Mouse (Mus musculus) MEL (cell line): ENCODE measurements at regions not wholly inside any gene's neighbourhood (a gene's known extent, or its start where the extent isn't known, plus 50 kb on each side); places are given as distances from the start of the nearest gene placed in this dataset.
A peak's percentile ranks its signal among the peaks of the same experiment; 100 is the strongest.

Source experiments
- DNase-seq: peaks from one replicate; pipeline ENCODE4 v3.0.0; 2011; ENCODE audit warnings: low read depth, low spot score
- H3K27ac ChIP-seq: 2 replicates; pipeline ENCODE4 v1.5.1; 2012; ENCODE audit warnings: low read depth, mild to moderate bottlenecking, control low read depth, low read length, moderate library complexity; ENCODE audit not compliant: control insufficient read depth
- H3K27me3 ChIP-seq, 2 experiments: fragments of 150-350 bp in 1 of 2; sonication (generic) in 1 of 2; 2 replicates each; pipeline ENCODE4 v1.6.1; 2012; ENCODE audit warnings: low read length in 2 of 2, mild to moderate bottlenecking in 2 of 2, improper control_type of control experiment in 1 of 2, moderate library complexity in 1 of 2; ENCODE audit not compliant: insufficient read depth in 2 of 2, control insufficient read depth in 1 of 2
- H3K36me3 ChIP-seq, 2 experiments: 2 replicates each; pipeline ENCODE4 v1.6.1; 2012 to 2014; ENCODE audit warnings: low read length in 2 of 2, improper control_type of control experiment in 1 of 2, inconsistent platforms in 1 of 2, mild to moderate bottlenecking in 1 of 2; ENCODE audit not compliant: insufficient read depth in 2 of 2, control insufficient read depth in 1 of 2
- H3K4me1 ChIP-seq, 2 experiments: fragments of 150-350 bp in 1 of 2; sonication (generic) in 1 of 2; 2 replicates each; pipeline ENCODE4 v1.6.1; 2012; ENCODE audit warnings: low read length in 2 of 2, improper control_type of control experiment in 1 of 2, mild to moderate bottlenecking in 1 of 2; ENCODE audit not compliant: insufficient read depth in 2 of 2, control insufficient read depth in 1 of 2
- H3K4me3 ChIP-seq, 2 experiments: fragments of 150-350 bp in 1 of 2; sonication (generic) in 1 of 2; 2 replicates each; pipeline ENCODE4 v1.5.1; 2012; ENCODE audit warnings: low read depth in 2 of 2, low read length in 2 of 2, mild to moderate bottlenecking in 2 of 2, moderate library complexity in 2 of 2, control low read depth in 1 of 2, improper control_type of control experiment in 1 of 2; ENCODE audit not compliant: control insufficient read depth in 1 of 2, insufficient read depth in 1 of 2
- H3K79me2 ChIP-seq: 2 replicates; pipeline ENCODE4 v1.6.1; 2012; ENCODE audit warnings: mild to moderate bottlenecking, low read length, moderate library complexity; ENCODE audit not compliant: control insufficient read depth, poor library complexity, insufficient read depth
- H3K9ac ChIP-seq: 2 replicates; pipeline ENCODE4 v1.6.1; 2012; ENCODE audit warnings: low read depth, mild to moderate bottlenecking, control low read depth, low read length, moderate library complexity; ENCODE audit not compliant: control insufficient read depth, poor library complexity, severe bottlenecking
- H3K9me3 ChIP-seq: fragments of 150-350 bp; sonication (generic); replicated peaks from 2 replicates; pipeline ENCODE4 v1.6.1; 2012; ENCODE audit warnings: mild to moderate bottlenecking, low read length, improper control_type of control experiment, moderate library complexity; ENCODE audit not compliant: insufficient read depth
- BHLHE40 ChIP-seq: IDR thresholded peaks from 2 replicates; pipeline ENCODE4 v1.6.1; 2012; ENCODE audit warnings: low read depth, mild to moderate bottlenecking, inconsistent platforms, low read length, improper control_type of control experiment, borderline replicate concordance
- CHD1 ChIP-seq: IDR thresholded peaks from 2 replicates; pipeline ENCODE4 v1.6.1; 2012; ENCODE audit warnings: low read depth, mild to moderate bottlenecking, inconsistent platforms, low read length, improper control_type of control experiment
- CHD2 ChIP-seq: IDR thresholded peaks from 2 replicates; pipeline ENCODE4 v1.6.1; 2011; ENCODE audit warnings: low read length, improper control_type of control experiment
- CTCF ChIP-seq, 3 experiments: IDR thresholded peaks in 2 of 3; conservative IDR thresholded peaks in 1 of 3; 2 replicates each; pipeline ENCODE4 v1.5.1; 2011 to 2012; ENCODE audit warnings: low read length in 3 of 3, low read depth in 2 of 3, mild to moderate bottlenecking in 2 of 3, improper control_type of control experiment in 1 of 3, inconsistent platforms in 1 of 3, mixed read lengths in 1 of 3, moderate library complexity in 1 of 3; ENCODE audit not compliant: control insufficient read depth in 1 of 3, insufficient read depth in 1 of 3, poor library complexity in 1 of 3, severe bottlenecking in 1 of 3
- E2F4 ChIP-seq: IDR thresholded peaks from 2 replicates; pipeline ENCODE4 v1.6.1; 2011; ENCODE audit warnings: low read depth, low read length, improper control_type of control experiment, borderline replicate concordance
- ELF1 ChIP-seq: IDR thresholded peaks from 2 replicates; pipeline ENCODE4 v1.6.1; 2014; ENCODE audit warnings: low read depth, mild to moderate bottlenecking, inconsistent platforms, low read length, improper control_type of control experiment, moderate library complexity
- EP300 ChIP-seq, 2 experiments: IDR thresholded peaks; 2 replicates each; pipeline ENCODE4 v1.6.1; 2011; ENCODE audit warnings: improper control_type of control experiment in 2 of 2, low read length in 2 of 2, low read depth in 1 of 2, mild to moderate bottlenecking in 1 of 2
- ETS1 ChIP-seq: IDR thresholded peaks from 2 replicates; pipeline ENCODE4 v1.6.1; 2012; ENCODE audit warnings: low read depth, mild to moderate bottlenecking, inconsistent platforms, low read length, improper control_type of control experiment, moderate library complexity
- GABPA ChIP-seq: IDR thresholded peaks from 2 replicates; pipeline ENCODE4 v1.6.1; 2012; ENCODE audit warnings: low read depth, mild to moderate bottlenecking, inconsistent platforms, low read length, improper control_type of control experiment, moderate library complexity
- GATA1 ChIP-seq: IDR thresholded peaks from 2 replicates; pipeline ENCODE4 v1.6.1; 2011; ENCODE audit warnings: low read depth, low read length, improper control_type of control experiment
- HCFC1 ChIP-seq: IDR thresholded peaks from 2 replicates; pipeline ENCODE4 v1.6.1; 2012; ENCODE audit warnings: low read depth, mild to moderate bottlenecking, inconsistent platforms, low read length, improper control_type of control experiment, moderate library complexity
- JUND ChIP-seq: IDR thresholded peaks from 2 replicates; pipeline ENCODE4 v1.6.1; 2011; ENCODE audit warnings: low read depth, mild to moderate bottlenecking, improper control_type of control experiment, low read length
- KAT2A ChIP-seq: conservative IDR thresholded peaks from 2 replicates; pipeline ENCODE4 v1.6.1; 2012; ENCODE audit warnings: low read depth, low read length, improper control_type of control experiment, inconsistent platforms
- MAFK ChIP-seq: IDR thresholded peaks from 2 replicates; pipeline ENCODE4 v1.6.1; 2011; ENCODE audit warnings: low read depth, mild to moderate bottlenecking, low read length, improper control_type of control experiment, borderline replicate concordance
- MAX ChIP-seq: IDR thresholded peaks from 2 replicates; pipeline ENCODE4 v1.6.1; 2011; ENCODE audit warnings: low read length, improper control_type of control experiment
- MEF2A ChIP-seq: IDR thresholded peaks from 2 replicates; pipeline ENCODE4 v1.6.1; 2014; ENCODE audit warnings: low read depth, mild to moderate bottlenecking, inconsistent platforms, low read length, improper control_type of control experiment; ENCODE audit not compliant: poor library complexity, insufficient replicate concordance, severe bottlenecking; ENCODE audit errors: extremely low read depth
- MYB ChIP-seq: IDR thresholded peaks from 2 replicates; pipeline ENCODE4 v1.6.1; 2011; ENCODE audit warnings: mild to moderate bottlenecking, low read depth, low read length, improper control_type of control experiment
- NELFE ChIP-seq: IDR thresholded peaks from 2 replicates; pipeline ENCODE4 v1.6.1; 2011; ENCODE audit warnings: low read depth, low read length, improper control_type of control experiment
- NRF1 ChIP-seq: IDR thresholded peaks from 2 replicates; pipeline ENCODE4 v1.6.1; 2014; ENCODE audit warnings: low read depth, mild to moderate bottlenecking, inconsistent platforms, low read length, improper control_type of control experiment, moderate library complexity; ENCODE audit not compliant: poor library complexity, insufficient read depth, severe bottlenecking
- POLR2A ChIP-seq, 2 experiments: IDR thresholded peaks; 2 replicates each; pipeline ENCODE4 v1.6.1; 2011 to 2012; ENCODE audit warnings: low read length in 2 of 2, mild to moderate bottlenecking in 2 of 2, control low read depth in 1 of 2, improper control_type of control experiment in 1 of 2, low read depth in 1 of 2, moderate library complexity in 1 of 2; ENCODE audit not compliant: control insufficient read depth in 1 of 2, insufficient read depth in 1 of 2, poor library complexity in 1 of 2
- POLR2AphosphoS2 ChIP-seq: IDR thresholded peaks from 2 replicates; pipeline ENCODE4 v1.6.1; 2011; ENCODE audit warnings: low read length, improper control_type of control experiment
- RAD21 ChIP-seq: IDR thresholded peaks from 2 replicates; pipeline ENCODE4 v1.6.1; 2011; ENCODE audit warnings: mild to moderate bottlenecking, low read depth, low read length, improper control_type of control experiment
- RCOR1 ChIP-seq: IDR thresholded peaks from 2 replicates; pipeline ENCODE4 v1.6.1; 2012; ENCODE audit warnings: low read depth, mild to moderate bottlenecking, inconsistent platforms, low read length, improper control_type of control experiment
- SIN3A ChIP-seq: IDR thresholded peaks from 2 replicates; pipeline ENCODE4 v1.6.1; 2012; ENCODE audit warnings: low read length, improper control_type of control experiment, inconsistent platforms
- SMC3 ChIP-seq: IDR thresholded peaks from 2 replicates; pipeline ENCODE4 v1.6.1; 2011; ENCODE audit warnings: low read depth, low read length, improper control_type of control experiment
- TAL1 ChIP-seq: IDR thresholded peaks from 2 replicates; pipeline ENCODE4 v1.6.1; 2012; ENCODE audit warnings: mild to moderate bottlenecking, inconsistent platforms, low read length, moderate library complexity, mixed read lengths
- TBP ChIP-seq: IDR thresholded peaks from 2 replicates; pipeline ENCODE4 v1.8.0; 2011; ENCODE audit warnings: low read depth, low read length, improper control_type of control experiment
- TCF12 ChIP-seq: IDR thresholded peaks from 2 replicates; pipeline ENCODE4 v1.6.1; 2014; ENCODE audit warnings: low read depth, mild to moderate bottlenecking, inconsistent platforms, low read length, improper control_type of control experiment, moderate library complexity
- USF1 ChIP-seq: IDR thresholded peaks from 2 replicates; pipeline ENCODE4 v1.6.1; 2014; ENCODE audit warnings: low read depth, mild to moderate bottlenecking, inconsistent platforms, low read length, improper control_type of control experiment, moderate library complexity
- USF2 ChIP-seq, 2 experiments: IDR thresholded peaks; 2 replicates each; pipeline ENCODE4 v1.6.1; 2011 to 2012; ENCODE audit warnings: improper control_type of control experiment in 2 of 2, low read length in 2 of 2, borderline replicate concordance in 1 of 2, inconsistent platforms in 1 of 2, low read depth in 1 of 2, mild to moderate bottlenecking in 1 of 2; ENCODE audit not compliant: insufficient read depth in 1 of 2
- ZC3H11A ChIP-seq: IDR thresholded peaks from 2 replicates; pipeline ENCODE4 v1.6.1; 2012; ENCODE audit warnings: low read depth, mild to moderate bottlenecking, inconsistent platforms, low read length, improper control_type of control experiment
- ZMIZ1 ChIP-seq: IDR thresholded peaks from 2 replicates; pipeline ENCODE4 v1.6.1; 2012; ENCODE audit warnings: low read depth, mild to moderate bottlenecking, inconsistent platforms, low read length, improper control_type of control experiment, moderate library complexity
- ZNF384 ChIP-seq: IDR thresholded peaks from 2 replicates; pipeline ENCODE4 v1.6.1; 2012; ENCODE audit warnings: low read depth, mild to moderate bottlenecking, inconsistent platforms, low read length, improper control_type of control experiment

DNA sequence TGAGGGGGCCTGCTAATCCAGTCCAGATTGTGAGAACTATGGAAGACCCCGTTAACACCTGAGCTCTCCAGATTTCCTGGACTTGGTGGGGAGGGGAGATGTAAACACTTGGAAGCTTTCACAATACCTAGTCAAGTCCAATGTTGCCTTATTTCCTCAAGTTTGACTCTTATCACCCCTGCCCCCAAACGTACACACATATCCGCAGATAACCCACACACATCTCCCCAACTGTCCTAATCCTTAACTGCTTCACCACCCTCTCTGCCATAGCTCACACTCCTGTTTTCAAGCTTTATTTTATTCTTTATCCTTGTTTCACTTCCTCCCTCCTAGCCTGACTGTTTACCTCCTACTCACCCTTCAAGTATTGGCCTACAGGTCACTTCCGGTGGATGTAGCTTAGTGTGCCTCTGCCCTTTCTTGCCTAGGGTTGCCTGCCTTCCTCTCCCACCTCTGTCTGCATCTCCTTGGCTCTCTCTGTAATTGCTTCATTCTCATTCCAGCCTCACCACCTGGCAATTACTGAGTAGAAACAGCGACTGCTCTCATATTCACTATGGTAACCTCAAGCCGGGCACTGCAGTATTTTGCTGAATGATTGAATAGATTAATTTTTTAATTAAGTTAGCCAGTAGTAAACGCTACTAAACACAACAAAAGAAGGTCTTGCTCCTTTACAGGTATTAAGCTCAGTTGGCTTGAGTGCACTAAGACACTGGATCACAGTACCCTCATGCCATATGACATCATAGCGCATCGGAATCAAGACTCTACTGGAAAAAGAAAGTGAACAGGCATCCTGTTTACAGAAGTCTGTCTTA, 125.3 kb upstream of the Cpeb2 start (continued):
- 0 out of 2 replicates have a peak, but pooled peaks have one; percentile 36 for TF ChIP-seq HCFC1
- TF ChIP-seq GABPA: no peak
- no peak for TF ChIP-seq TBP
- peak; percentile 91 for TF ChIP-seq GATA1
- no peak for TF ChIP-seq POLR2A (IDR thresholded peaks at IDR 0.05; ENCODE audit: control insufficient read depth in 1 of 2, insufficient read depth in 1 of 2, low read depth in 1 of 2, low read length in 2 of 2, poor library complexity in 1 of 2)
- TF ChIP-seq TCF12: peak; percentile 85
- no peak for TF ChIP-seq MEF2A
- no peak for TF ChIP-seq MAX
- TF ChIP-seq JUND: no peak
- no peak for TF ChIP-seq E2F4
- no peak for TF ChIP-seq USF2 (IDR thresholded peaks at IDR 0.05; ENCODE audit: borderline replicate concordance in 1 of 2, insufficient read depth in 1 of 2, low read depth in 1 of 2, low read length in 2 of 2)
- no peak for TF ChIP-seq ZMIZ1
- TF ChIP-seq CTCF (IDR thresholded peaks at IDR 0.05 in 2 of 3, conservative IDR thresholded peaks at IDR 0.05 in 1 of 3; ENCODE audit: control insufficient read depth in 1 of 3, insufficient read depth in 1 of 3, low read depth in 2 of 3, low read length in 3 of 3, poor library complexity in 1 of 3, severe bottlenecking in 1 of 3): no peak
- TF ChIP-seq KAT2A: no peak
- TF ChIP-seq CHD2: no peak; the same call in 1 of the 2 replicates
- no peak for TF ChIP-seq TAL1
- no peak for TF ChIP-seq POLR2AphosphoS2

DNA sequence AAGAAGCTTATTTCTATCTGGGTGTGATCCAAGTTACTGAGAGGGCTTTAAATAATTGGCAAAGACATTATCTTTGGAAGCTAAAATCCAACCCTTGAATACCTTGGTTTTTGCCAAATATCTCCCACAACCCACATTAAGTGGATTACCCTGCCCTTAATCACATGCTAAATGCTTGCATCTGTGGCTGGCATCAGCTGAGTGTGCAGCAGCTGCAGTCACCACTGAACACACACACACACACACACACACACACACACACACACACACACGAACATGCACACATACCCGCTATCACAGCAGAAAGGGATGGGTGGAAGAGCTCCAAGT, 124.7 kb upstream of the Cpeb2 start:
- no peaks in the 10 kb centered on the region for H3K79me2 ChIP-seq
- peaks cover 35 to 45% of the 10 kb centered on the region in 2 experiments for H3K4me1 ChIP-seq
- H3K9ac ChIP-seq: no peak overlapping the region
- peaks cover 0 to 37% of the 10 kb centered on the region in 2 experiments; a peak in 2 of 4 replicates for H3K36me3 ChIP-seq
- H3K4me3 ChIP-seq: no peak overlapping the region
- H3K27ac ChIP-seq: no peak overlapping the region; the same call in 1 of the 2 replicates
- no peak for DNase-seq
- H3K9me3 ChIP-seq: no peaks in the 10 kb centered on the region
- H3K27me3 ChIP-seq: no peaks in the 10 kb centered on the region
- no peak for TF ChIP-seq ELF1
- no peak for TF ChIP-seq TBP
- no peak for TF ChIP-seq E2F4
- TF ChIP-seq RCOR1: peak; percentile 47; the same call in 1 of the 2 replicates
- TF ChIP-seq CHD1: no peak
- TF ChIP-seq MAFK: no peak
- TF ChIP-seq RAD21: no peak
- no peak for TF ChIP-seq GABPA
- TF ChIP-seq USF2 (IDR thresholded peaks at IDR 0.05; ENCODE audit: borderline replicate concordance in 1 of 2, insufficient read depth in 1 of 2, low read depth in 1 of 2, low read length in 2 of 2): no peak
- TF ChIP-seq NELFE: no peak
- no peak for TF ChIP-seq SMC3
- no peak for TF ChIP-seq MEF2A
- TF ChIP-seq ETS1: peak; percentile 76
- TF ChIP-seq ZC3H11A: no peak
- no peak for TF ChIP-seq NRF1
- TF ChIP-seq SIN3A: no peak
- no peak for TF ChIP-seq KAT2A
- TF ChIP-seq USF1: no peak
- TF ChIP-seq MYB: no peak
- TF ChIP-seq CTCF (IDR thresholded peaks at IDR 0.05 in 2 of 3, conservative IDR thresholded peaks at IDR 0.05 in 1 of 3; ENCODE audit: control insufficient read depth in 1 of 3, insufficient read depth in 1 of 3, low read depth in 2 of 3, low read length in 3 of 3, poor library complexity in 1 of 3, severe bottlenecking in 1 of 3): no peak
- TF ChIP-seq TCF12: peak; percentile 42; the same call in 1 of the 2 replicates
- TF ChIP-seq ZNF384: no peak
- no peak for TF ChIP-seq POLR2AphosphoS2
- TF ChIP-seq JUND: no peak
- TF ChIP-seq BHLHE40: no peak
- TF ChIP-seq EP300 (IDR thresholded peaks at IDR 0.05; ENCODE audit: low read depth in 1 of 2, low read length in 2 of 2): no peak
